In genomic region chr2:153375380-153375779, GRCm38 (mm10) we compare ENCODE assay signal across 12 mouse cellular contexts. TPM values are rescaled to one million over a fixed set of nuclear protein-coding genes. Genes with fewer than 3 reads are reported as not detected.
DNase-seq lines count a peak whose midpoint lies in the region; TF ChIP-seq lines count a peak whose summit lies in the region.
"Had no signal": no experiment of that assay in that cellular context is flagged by ENCODE, and none has a peak within 500 bp of the region (broad histone marks: within the 10 kb centered on the region; RNA-seq: fewer than 3 reads in every experiment).

No protein-coding gene starts in this region.

- TF ChIP-seq CTCF in brain, embryonic 14.5 days (IDR thresholded peaks at IDR 0.05; ENCODE audit: borderline replicate concordance, extremely low read depth, insufficient read depth, insufficient read length) = no peak

- DNase-seq in adrenal gland, postnatal 14 days = peak; percentile 32
- no peak for DNase-seq in adrenal gland, adult 18-20 months (ENCODE audit: low spot score in 2 of 2)
- DNase-seq in gastrocnemius, adult 8-10 months (ENCODE audit: low spot score in 2 of 2) = peak; percentile 9 to 13
- DNase-seq in gastrocnemius, postnatal 25 days = no peak
- peak; percentile 27 for DNase-seq in adipocyte (ENCODE audit: low spot score)
- DNase-seq in brain, embryonic 14.5 days (ENCODE audit: low read depth) = peak; percentile 8
- no peak for DNase-seq in natural killer cell, adult 2 months (ENCODE audit: low spot score in 2 of 2)
- DNase-seq: cerebellum, adult 2 months; cerebellum, postnatal 10 days; heart, adult 2 months; heart, postnatal 14 days; kidney, adult 11 months had no signal

- no peak for TF ChIP-seq POLR2A in brain, embryonic 14.5 days (IDR thresholded peaks at IDR 0.05; ENCODE audit: borderline replicate concordance, extremely low read depth, insufficient read depth, insufficient read length, poor library complexity, severe bottlenecking)

RNA-seq across cellular contexts. Expression of gene Asxl1, which starts 29.8 kb away (rescaled TPM):
- total RNA-seq in adrenal gland, postnatal 14 days (2021) = 24.8 and 29.8 TPM in 2 replicates
- 10 to 100 TPM; 15.4 to 20.9 TPM for total RNA-seq in adrenal gland, adult 18-20 months (2021)
- 10 to 100 TPM in 2 of 4 experiments, 1 to 10 TPM in 2; 8.1 to 12.1 (median 10.5) TPM for total RNA-seq in gastrocnemius, adult 8-10 months (2022)
- 1 to 10 TPM; 7.3 to 8.5 TPM for total RNA-seq in gastrocnemius, postnatal 25 days (2021)
- polyA plus RNA-seq in brain, embryonic 14.5 days (2012; rRNA removed) = 27.1 and 37.0 TPM in 2 replicates

Comparison
In these comparisons a context has a peak if more than half of its experiments do, and no peak if none do; other contexts are left out.
1. DNase-seq: peak in adrenal gland, postnatal 14 days (single experiment), gastrocnemius, adult 8-10 months (2 of 2), adipocyte (single experiment) and brain, embryonic 14.5 days (single experiment); none in adrenal gland, adult 18-20 months (0 of 2), gastrocnemius, postnatal 25 days (single experiment) and natural killer cell, adult 2 months (0 of 2).